Mouse (Mus musculus) G1E (cell line): ENCODE results near the gene Syn3.

ENCODE experiments used
- CTCF ChIP-seq: IDR thresholded peaks from 2 replicates; pipeline ENCODE4 v1.5.1; 2012; ENCODE audit warnings: low read depth, low read length, inconsistent platforms, mixed read lengths
- GATA1 ChIP-seq: IDR thresholded peaks from 2 replicates; pipeline ENCODE4 v1.6.1; 2012; ENCODE audit warnings: borderline replicate concordance, low read length, inconsistent platforms, mixed read lengths
- GATA2 ChIP-seq: IDR thresholded peaks from 2 replicates; pipeline ENCODE4 v1.6.1; 2012; ENCODE audit warnings: low read depth, low read length, inconsistent platforms, borderline replicate concordance
- POLR2AphosphoS5 ChIP-seq: IDR thresholded peaks from 2 replicates; pipeline ENCODE4 v1.6.1; 2012; ENCODE audit warnings: low read depth, low read length, inconsistent platforms; ENCODE audit not compliant: insufficient replicate concordance
- TAL1 ChIP-seq: conservative IDR thresholded peaks from 2 replicates; pipeline ENCODE4 v1.6.1; 2012; ENCODE audit warnings: low read depth, low read length, inconsistent platforms, mixed read lengths

- TF ChIP-seq CTCF (no peak), GATA1 (no peak), GATA2 (no peak), POLR2AphosphoS5 (no peak), TAL1 (no peak)
These were observed at the start of gene Syn3 for GRCm38 (mm10) chr10:86498673-86499391.
